Mouse (Mus musculus): ENCODE measurements at regions not wholly inside any gene's neighbourhood (a gene's known extent, or its start where the extent isn't known, plus 50 kb on each side); places are given as distances from the start of the nearest gene placed in this dataset.

DNA sequence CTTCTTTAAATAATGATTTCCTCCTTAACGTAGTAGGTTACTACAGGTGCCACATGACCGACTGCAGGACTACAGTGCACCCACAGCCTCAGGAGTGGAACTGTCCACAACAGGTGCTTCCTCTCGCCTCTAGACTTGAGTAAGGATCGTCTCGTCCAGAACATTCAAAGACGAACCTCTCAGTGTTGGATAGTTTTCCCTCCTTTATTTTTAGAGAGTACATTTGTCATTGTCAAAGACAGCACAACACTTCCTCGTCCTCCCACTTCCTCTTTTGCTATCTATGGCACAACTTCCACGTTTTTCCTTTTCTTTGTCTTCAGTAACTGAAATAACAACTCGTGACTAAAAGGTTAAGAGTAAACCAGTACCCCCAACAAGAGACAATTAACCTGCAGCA is 120.7 kb downstream of the Rpl36a-ps1 start:
- TF ChIP-seq CTCF (conservative IDR thresholded peaks at IDR 0.05; ENCODE audit: low read length) (no peak), NANOG (IDR thresholded peaks at IDR 0.05; ENCODE audit: borderline replicate concordance, low read length) (no peak)
